Mouse (Mus musculus) lung, postnatal 0 days (tissue): ENCODE measurements around the gene Timm44.

ENCODE experiments used
- CTCF ChIP-seq: IDR thresholded peaks from 2 replicates; pipeline ENCODE4 v1.5.1; 2016; ENCODE audit warnings: antibody characterized with exemption, mild to moderate bottlenecking
- EP300 ChIP-seq: IDR thresholded peaks from 2 replicates; pipeline ENCODE4 v1.6.1; 2016; ENCODE audit warnings: antibody characterized with exemption, mild to moderate bottlenecking, control low read depth

- TF ChIP-seq CTCF (no peak), EP300 (no peak)
These were observed 27.7 kb downstream of the Timm44 start, which contains the start of gene Tgfbr3l for GRCm38 (mm10) chr8:4247951-4248540.
